Mouse (Mus musculus) kidney, embryonic 14.5 days (tissue): ENCODE measurements around the gene Pwwp2b. TPM values are rescaled to one million over a fixed set of nuclear protein-coding genes. Genes with fewer than 3 reads are reported as not detected.

Experiments used
- polyA plus RNA-seq: library from polyadenylated mRNA; unstranded; fragments of >200 nt; fragmentation: Nextera tagmentation; extraction: Ambion mirVana; gene quantifications from 2 replicates; pipeline ENCODE4 v1.2.1, GENCODE M21; 2014

Gene Pwwp2b
- polyA plus RNA-seq, 1 experiment from 2014 or later, result 7.3 TPM

Other genes starting within 250 kb of the Pwwp2b start
- 17.5 and 21.6 TPM in 2 replicates for gene Dpysl4, start 162.5 kb upstream of the Pwwp2b start, polyA plus RNA-seq
- gene Lrrc27, start 35.5 kb upstream of the Pwwp2b start, polyA plus RNA-seq, result 5.7 and 6.6 TPM in 2 replicates
- 0.29 TPM in 1 of 2 replicates, not detected in the other for gene Stk32c, start 35.2 kb upstream of the Pwwp2b start, polyA plus RNA-seq
- gene Inpp5a, start 140.6 kb downstream of the Pwwp2b start, polyA plus RNA-seq, result 19.6 and 26.1 TPM in 2 replicates